Mouse (Mus musculus): ENCODE data around the gene Abca7. TPM values are rescaled to one million over a fixed set of nuclear protein-coding genes. Genes with fewer than 3 reads are reported as not detected.
A peak's percentile ranks its signal among the peaks of the same experiment; 100 is the strongest.

Abca7 gene
- polyA plus RNA-seq, 1 experiment from 2014 or later = 5.2 TPM

DNA sequence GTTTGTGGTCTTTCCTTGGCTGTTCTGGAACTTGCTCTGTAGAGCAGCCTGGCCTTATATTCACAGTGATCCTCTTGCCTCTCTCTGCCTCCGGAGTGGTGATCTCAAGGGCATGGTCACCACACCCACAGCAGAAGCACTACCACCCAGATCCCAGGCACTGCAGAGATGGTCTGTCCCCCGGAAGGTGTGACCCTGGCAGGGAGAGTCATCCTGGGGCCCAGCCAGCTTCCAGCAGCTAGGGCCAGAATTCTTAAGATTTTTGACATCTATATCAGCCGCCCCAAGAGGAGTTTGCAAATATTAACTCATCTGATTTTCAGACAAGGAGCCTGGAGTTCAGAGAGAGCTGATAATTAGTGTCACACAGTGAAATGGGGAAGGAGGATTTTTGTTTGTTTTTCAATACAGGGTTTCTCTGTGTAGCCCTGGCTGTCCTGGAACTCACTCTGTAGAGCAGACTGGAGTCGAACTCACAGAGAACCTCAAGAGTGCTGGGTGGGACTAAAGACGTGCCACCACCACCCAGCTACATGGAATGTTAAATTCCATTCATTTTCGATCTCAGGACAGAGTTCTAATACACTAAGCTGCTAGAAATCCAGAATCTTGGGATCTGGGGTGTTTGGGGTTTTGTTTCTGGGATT is 9.9 kb upstream of the Abca7 start:
- Histone ChIP-seq H3K4me3 (replicated peaks) (peak overlapping the region; percentile 61), H3K36me3 (no peaks in the 10 kb centered on the region), H3K9ac (replicated peaks) (peak overlapping the region; percentile 62), H3K27ac (replicated peaks) (peak overlapping the region; percentile 98), H3K27me3 (replicated peaks) (peaks cover 38% of the 10 kb centered on the region), H3K4me1 (peaks cover 54% of the 10 kb centered on the region), H3K4me2 (peak overlapping the region; percentile 96), H3K9me3 (replicated peaks) (no peaks in the 10 kb centered on the region)
- WGBS = 46% methylated on average over 6 of the region's 6 CpGs
- no peak for ATAC-seq (ENCODE audit: low FRiP score)

DNA sequence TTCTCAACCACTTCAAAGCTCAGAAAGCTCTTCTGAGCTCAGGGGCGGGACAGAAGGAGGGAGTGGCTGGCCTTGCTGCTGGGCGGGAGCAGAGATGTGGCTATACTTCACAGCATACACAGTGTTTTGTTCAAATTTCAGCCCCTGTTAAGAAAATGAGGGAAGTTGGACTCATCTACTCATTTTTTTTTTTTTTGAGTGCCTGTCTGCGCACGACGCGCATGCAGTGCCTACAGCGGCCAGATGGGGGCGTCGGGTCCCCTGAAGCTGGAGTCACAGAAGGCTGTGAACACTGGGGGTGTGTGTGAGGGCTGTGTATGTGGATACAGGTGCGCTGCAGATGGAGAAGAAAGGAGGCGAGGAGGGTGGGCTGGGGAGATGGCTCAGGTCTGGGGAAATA is 9.3 kb upstream of the Abca7 start:
- Histone ChIP-seq H3K36me3 (0 out of 2 replicates have a peak, but pooled peaks cover 2% of the 10 kb centered on the region), H3K4me1 (peaks cover 48% of the 10 kb centered on the region), H3K9ac (replicated peaks) (no peak overlapping the region; the same call in 1 of the 2 replicates), H3K9me3 (replicated peaks) (no peaks in the 10 kb centered on the region), H3K27ac (replicated peaks) (peak overlapping the region; percentile 35; the same call in 1 of the 2 replicates), H3K4me2 (peak overlapping the region; percentile 62), H3K4me3 (replicated peaks) (peak overlapping the region; percentile 45; the same call in 1 of the 2 replicates), H3K27me3 (replicated peaks) (peaks cover 38% of the 10 kb centered on the region)
- ATAC-seq (ENCODE audit: low FRiP score) = no peak
- 2% methylated on average over 11 of the region's 11 CpGs for WGBS

DNA sequence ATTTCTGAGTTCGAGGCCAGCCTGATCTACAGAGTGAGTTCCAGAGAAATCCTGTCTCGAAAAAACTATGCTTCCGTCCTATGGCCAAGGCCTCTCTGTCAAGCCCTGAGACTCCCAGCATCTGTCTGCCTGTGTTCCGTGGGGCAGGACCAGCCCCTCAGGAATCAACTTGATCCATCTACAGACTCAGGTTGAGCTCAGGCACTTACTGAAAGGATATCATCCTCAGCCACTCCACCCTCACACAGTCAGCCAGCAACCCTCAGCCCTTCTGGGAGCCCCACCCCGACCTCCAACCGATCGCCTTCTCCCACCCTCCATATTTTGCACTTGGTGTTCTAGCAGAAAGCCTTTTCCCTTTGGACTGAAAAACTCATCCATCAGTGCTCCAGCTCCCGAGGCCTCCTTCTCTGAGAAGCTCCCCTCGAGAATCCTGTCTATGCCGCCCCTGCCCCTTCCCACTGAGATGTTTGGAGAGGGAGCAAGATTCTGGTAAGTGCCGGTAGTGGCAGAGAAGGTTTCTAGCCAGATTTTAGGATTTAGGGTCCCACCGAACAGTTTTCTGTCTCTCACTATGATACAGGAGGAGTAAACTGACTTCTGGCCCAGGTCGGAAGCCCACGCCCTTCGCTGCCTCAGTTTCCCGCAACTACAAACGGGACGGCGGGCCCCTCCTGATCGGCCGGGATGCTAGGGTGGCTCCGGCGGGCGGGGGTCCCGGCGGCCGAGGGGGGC is 8.4 kb upstream of the Abca7 start:
- WGBS = 13% methylated on average over 27 of the region's 27 CpGs
- Histone ChIP-seq H3K27me3 (replicated peaks) (peaks cover 38% of the 10 kb centered on the region), H3K4me2 (peak overlapping the region; percentile 62)

DNA sequence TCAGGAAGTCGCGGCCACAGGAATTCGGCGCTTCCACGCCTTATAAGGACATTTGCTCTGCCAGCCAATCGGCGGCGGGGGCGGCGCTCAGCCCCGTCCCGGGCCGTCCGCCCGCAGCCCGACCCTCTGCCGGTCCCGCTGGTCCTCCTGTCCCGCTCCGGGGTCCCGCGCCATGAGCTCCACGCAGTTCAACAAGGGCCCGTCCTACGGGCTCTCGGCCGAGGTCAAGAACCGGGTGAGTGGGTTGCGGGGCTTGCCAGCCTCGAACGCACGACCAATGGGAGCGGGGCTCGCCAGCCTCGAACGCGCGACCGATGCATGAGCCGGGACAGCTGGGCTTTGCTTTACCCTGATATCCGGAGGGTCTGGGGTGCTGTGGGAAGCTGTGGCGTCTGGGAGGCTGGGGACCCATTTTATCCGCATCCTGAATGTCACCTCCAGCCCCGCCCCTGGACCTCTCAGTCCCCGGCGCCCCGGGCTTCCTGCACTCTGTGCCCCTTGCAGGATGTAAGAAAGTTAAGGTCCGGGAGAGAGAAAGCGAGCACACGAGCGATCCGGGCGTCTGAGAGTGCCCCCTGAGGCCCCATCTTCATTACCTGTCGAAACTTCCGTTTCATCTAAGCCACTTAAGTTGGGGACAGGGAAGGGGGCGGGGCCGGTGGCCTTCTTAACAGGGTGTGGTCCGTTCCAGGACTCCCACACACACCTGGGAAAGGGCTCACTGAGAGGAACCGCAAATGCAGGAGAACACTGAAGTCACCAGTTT is 7.6 kb upstream of the Abca7 start, which contains the start of gene Cnn2:
Gene Cnn2 (plus strand): TSS at position 79 of the 766 bp plus-strand sequence.
- peak within 1 kb of the TSS; percentile 64 for H3K27ac ChIP-seq (replicated peaks)
- peaks cover 33% of the 10 kb centered on the region for H3K4me1 ChIP-seq
- peak within 1 kb of the TSS; percentile 46 for H3K9ac ChIP-seq (replicated peaks)
- no peak for ATAC-seq (ENCODE audit: low FRiP score)
- peak within 1 kb of the TSS; percentile 45 for H3K4me3 ChIP-seq (replicated peaks)
- peaks cover 38% of the 10 kb centered on the region for H3K27me3 ChIP-seq (replicated peaks)
- H3K36me3 ChIP-seq = 0 out of 2 replicates have a peak, but pooled peaks cover 2% of the 10 kb centered on the region
- H3K9me3 ChIP-seq (replicated peaks) = no peaks in the 10 kb centered on the region
- peak within 1 kb of the TSS; percentile 62 for H3K4me2 ChIP-seq
- 1% methylated on average over 59 of the region's 59 CpGs for WGBS

More for the DNA sequence above, 8.4 kb upstream of the Abca7 start:
- H3K4me1 ChIP-seq = peaks cover 40% of the 10 kb centered on the region
- H3K9me3 ChIP-seq (replicated peaks) = no peaks in the 10 kb centered on the region
- peak overlapping the region; percentile 46 for H3K9ac ChIP-seq (replicated peaks)
- peak overlapping the region; percentile 45 for H3K4me3 ChIP-seq (replicated peaks)
- ATAC-seq (ENCODE audit: low FRiP score) = no peak
- H3K36me3 ChIP-seq = 0 out of 2 replicates have a peak, but pooled peaks cover 2% of the 10 kb centered on the region
- H3K27ac ChIP-seq (replicated peaks) = peak overlapping the region; percentile 64

DNA sequence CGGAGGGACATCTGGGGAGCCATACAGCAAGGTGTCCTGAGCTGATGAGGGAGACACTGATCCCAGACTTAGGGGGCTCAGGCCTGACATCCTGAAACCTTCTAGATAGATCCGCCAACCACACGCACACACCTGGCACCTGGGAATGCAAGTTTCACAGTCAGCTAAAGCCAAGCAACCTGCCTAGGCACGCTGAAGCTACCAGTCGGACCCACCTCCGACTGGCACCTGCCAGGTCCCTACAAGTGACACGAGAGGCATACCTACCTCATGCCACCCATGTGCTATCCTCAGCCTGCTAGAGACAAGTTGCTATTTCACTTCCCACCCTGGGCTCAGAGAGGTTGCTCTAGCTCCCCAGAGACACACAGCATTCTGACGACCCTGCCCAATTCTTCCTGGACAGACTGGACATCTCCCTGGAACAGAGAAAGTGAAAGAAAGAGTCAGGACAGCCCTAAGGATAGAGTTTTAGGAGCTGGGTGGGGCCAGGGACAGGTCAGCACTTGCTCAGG is 7.0 kb upstream of the Abca7 start:
- no peak overlapping the region for H3K27ac ChIP-seq (replicated peaks)
- H3K27me3 ChIP-seq (replicated peaks) = peaks cover 38% of the 10 kb centered on the region
- no peaks in the 10 kb centered on the region for H3K9me3 ChIP-seq (replicated peaks)
- H3K4me1 ChIP-seq = peaks cover 33% of the 10 kb centered on the region
- H3K36me3 ChIP-seq = 0 out of 2 replicates have a peak, but pooled peaks cover 2% of the 10 kb centered on the region
- peak overlapping the region; percentile 45 for H3K4me3 ChIP-seq (replicated peaks)
- WGBS = 31% methylated on average over 8 of the region's 8 CpGs
- peak overlapping the region; percentile 62 for H3K4me2 ChIP-seq
- H3K9ac ChIP-seq (replicated peaks) = no peak overlapping the region
- ATAC-seq (ENCODE audit: low FRiP score) = no peak

DNA sequence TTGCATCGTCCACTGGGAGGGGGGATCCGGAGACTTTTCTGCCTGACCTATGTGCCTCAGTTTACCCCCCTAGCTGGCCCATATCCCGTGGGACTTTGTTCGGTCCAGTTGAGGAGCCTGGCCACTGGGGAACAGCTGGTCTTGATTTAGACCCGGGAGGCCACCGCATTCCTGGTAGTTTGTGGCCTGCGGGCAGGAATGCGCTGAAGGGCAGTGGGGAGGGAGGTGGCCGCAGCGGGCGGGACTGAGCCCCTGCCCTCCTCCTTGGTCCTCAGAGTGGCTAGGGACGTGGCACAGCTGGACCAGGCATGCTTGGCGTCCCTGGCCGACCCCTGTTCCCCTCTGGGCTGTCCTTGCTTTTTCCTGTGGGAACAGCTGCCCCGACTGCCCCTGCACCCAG is 6.4 kb upstream of the Abca7 start:
- peak overlapping the region; percentile 62 for H3K4me2 ChIP-seq
- H3K36me3 ChIP-seq = 0 out of 2 replicates have a peak, but pooled peaks cover 2% of the 10 kb centered on the region
- H3K9me3 ChIP-seq (replicated peaks) = no peaks in the 10 kb centered on the region
- ATAC-seq (ENCODE audit: low FRiP score) = no peak
- peak overlapping the region; percentile 45 for H3K4me3 ChIP-seq (replicated peaks)
- no peak overlapping the region for H3K27ac ChIP-seq (replicated peaks)
- WGBS = 18% methylated on average over 15 of the region's 15 CpGs
- H3K27me3 ChIP-seq (replicated peaks) = peaks cover 38% of the 10 kb centered on the region
- H3K9ac ChIP-seq (replicated peaks) = no peak overlapping the region
- peaks cover 33% of the 10 kb centered on the region for H3K4me1 ChIP-seq

DNA sequence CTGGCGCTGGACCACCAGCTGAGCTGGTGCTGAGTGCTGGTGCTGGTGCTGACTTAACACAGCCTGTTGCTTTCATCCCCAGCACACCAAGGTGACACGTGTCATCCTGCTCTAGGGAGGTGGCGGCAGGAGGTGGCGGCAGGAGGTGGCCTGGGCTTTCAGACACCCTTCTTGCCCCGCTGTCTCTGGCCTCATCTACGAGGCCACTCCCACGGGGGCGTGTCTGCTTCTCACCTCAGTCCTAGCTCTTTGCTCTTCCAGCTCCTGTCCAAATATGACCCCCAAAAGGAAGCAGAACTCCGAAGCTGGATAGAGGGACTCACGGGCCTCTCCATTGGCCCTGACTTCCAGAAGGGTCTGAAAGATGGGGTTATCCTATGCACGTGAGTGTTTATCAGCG is 5.2 kb upstream of the Abca7 start:
- Histone ChIP-seq H3K36me3 (0 out of 2 replicates have a peak, but pooled peaks cover 2% of the 10 kb centered on the region), H3K9me3 (replicated peaks) (no peaks in the 10 kb centered on the region), H3K4me2 (no peak overlapping the region), H3K27ac (replicated peaks) (no peak overlapping the region), H3K4me3 (replicated peaks) (no peak overlapping the region), H3K9ac (replicated peaks) (no peak overlapping the region), H3K27me3 (replicated peaks) (peaks cover 38% of the 10 kb centered on the region), H3K4me1 (peaks cover 31% of the 10 kb centered on the region)
- ATAC-seq (ENCODE audit: low FRiP score) = no peak
- 58% methylated on average over 12 of the region's 12 CpGs for WGBS

DNA sequence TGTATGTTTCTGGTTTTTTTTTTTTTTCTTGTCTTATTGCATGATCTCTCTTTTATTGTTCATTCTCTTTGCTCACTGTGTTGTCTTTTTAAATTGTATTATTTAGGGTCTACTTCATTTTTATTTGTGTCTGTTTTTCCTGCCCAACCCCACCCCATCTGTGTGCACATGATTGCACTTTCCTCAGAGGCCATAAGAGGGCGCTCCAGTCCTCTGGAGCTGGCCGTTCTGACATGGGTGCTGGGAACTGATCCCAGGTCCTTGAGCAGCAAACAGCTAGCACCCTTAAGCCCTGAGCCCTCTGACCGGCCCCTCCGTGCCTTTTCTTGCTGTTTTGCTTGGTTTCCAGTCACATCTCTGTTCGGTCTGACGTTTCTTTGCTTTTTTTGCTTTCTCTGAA is 4.7 kb upstream of the Abca7 start:
- H3K4me2 ChIP-seq = no peak overlapping the region
- no peak overlapping the region for H3K4me3 ChIP-seq (replicated peaks)
- WGBS = 86% methylated on average over 6 of the region's 6 CpGs
- peaks cover 27% of the 10 kb centered on the region for H3K4me1 ChIP-seq
- H3K27me3 ChIP-seq (replicated peaks) = peaks cover 38% of the 10 kb centered on the region
- H3K9me3 ChIP-seq (replicated peaks) = no peaks in the 10 kb centered on the region
- H3K9ac ChIP-seq (replicated peaks) = no peak overlapping the region
- ATAC-seq (ENCODE audit: low FRiP score) = no peak
- 0 out of 2 replicates have a peak, but pooled peaks cover 2% of the 10 kb centered on the region for H3K36me3 ChIP-seq
- no peak overlapping the region for H3K27ac ChIP-seq (replicated peaks)

DNA sequence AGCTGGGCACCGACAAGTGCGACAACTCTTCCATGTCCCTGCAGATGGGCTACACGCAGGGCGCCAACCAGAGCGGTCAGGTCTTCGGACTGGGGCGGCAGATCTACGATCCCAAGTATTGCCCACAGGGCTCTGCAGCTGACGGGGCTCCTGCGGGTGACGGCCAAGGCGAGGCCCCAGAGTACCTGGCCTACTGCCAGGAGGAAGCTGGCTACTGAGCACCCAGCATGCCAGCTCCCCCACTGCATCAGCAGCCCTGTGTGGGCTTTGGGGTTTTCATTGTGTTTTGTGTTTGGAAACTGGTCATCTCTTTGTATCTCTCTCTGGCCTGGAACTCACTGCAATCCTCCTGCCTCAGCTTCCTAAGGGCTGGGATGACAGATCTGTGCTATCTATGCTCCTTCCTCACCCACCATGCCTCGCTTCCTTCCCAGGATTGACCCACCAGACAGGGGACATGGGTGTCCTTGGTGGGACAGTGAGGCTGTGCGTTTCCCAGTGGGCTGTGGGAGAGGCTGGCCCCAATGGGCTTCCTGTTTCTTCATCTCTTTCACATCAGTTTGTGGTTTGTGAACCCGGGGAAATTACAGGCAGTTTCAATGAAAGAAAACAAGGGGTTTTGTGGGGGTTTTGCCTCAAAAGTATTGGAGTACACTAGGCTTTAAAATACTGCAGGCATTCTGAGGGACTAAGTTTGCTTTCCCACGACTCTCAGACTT is 1.7 kb upstream of the Abca7 start:
- WGBS = 72% methylated on average over 16 of the region's 16 CpGs
- Histone ChIP-seq H3K27me3 (replicated peaks) (peaks cover 13% of the 10 kb centered on the region), H3K4me3 (replicated peaks) (no peak overlapping the region), H3K9ac (replicated peaks) (no peak overlapping the region), H3K36me3 (0 out of 2 replicates have a peak, but pooled peaks cover 2% of the 10 kb centered on the region), H3K4me2 (no peak overlapping the region), H3K4me1 (peaks cover 25% of the 10 kb centered on the region), H3K27ac (replicated peaks) (no peak overlapping the region), H3K9me3 (replicated peaks) (no peaks in the 10 kb centered on the region)
- ATAC-seq (ENCODE audit: low FRiP score) = no peak

DNA sequence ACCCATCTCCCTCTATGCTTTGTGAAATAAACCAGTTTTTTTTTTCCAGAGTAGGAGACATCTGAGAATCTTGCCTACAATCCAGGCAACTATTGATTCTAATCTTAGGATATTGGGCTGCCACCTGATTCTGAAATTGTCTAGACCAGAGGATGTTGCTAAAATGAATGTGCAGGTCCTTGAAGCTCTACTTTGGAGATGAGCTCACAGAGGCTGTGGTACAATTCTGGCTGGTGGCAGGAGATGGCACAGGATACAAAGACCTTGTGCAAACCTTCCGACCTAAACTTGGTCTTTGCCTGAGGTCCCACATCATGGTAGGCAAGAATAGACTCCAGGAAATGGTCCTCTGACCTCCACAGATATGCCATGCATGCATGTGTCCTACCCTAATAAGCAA is 658 bp upstream of the Abca7 start:
- Histone ChIP-seq H3K27me3 (replicated peaks) (peaks cover 11% of the 10 kb centered on the region), H3K4me2 (peak overlapping the region; percentile 83; the same call in 1 of the 2 replicates), H3K9ac (replicated peaks) (no peak overlapping the region), H3K4me1 (peaks cover 23% of the 10 kb centered on the region), H3K4me3 (replicated peaks) (peak overlapping the region; percentile 53; the same call in 1 of the 2 replicates), H3K9me3 (replicated peaks) (no peaks in the 10 kb centered on the region), H3K27ac (replicated peaks) (no peak overlapping the region), H3K36me3 (0 out of 2 replicates have a peak, but pooled peaks cover 2% of the 10 kb centered on the region)
- WGBS = 91% methylated on average over 1 of the region's 1 CpGs
- peak; percentile 6; the same call in 1 of the 2 replicates for ATAC-seq (ENCODE audit: low FRiP score)

Measured in neural tube, embryonic 15.5 days (tissue).